Mouse (Mus musculus) lung, postnatal 0 days (tissue): Measurements from ENCODE around the gene Olfr314.

Source experiments
- CTCF ChIP-seq: IDR thresholded peaks from 2 replicates; pipeline ENCODE4 v1.5.1; 2016; ENCODE audit warnings: antibody characterized with exemption, mild to moderate bottlenecking
- EP300 ChIP-seq: IDR thresholded peaks from 2 replicates; pipeline ENCODE4 v1.6.1; 2016; ENCODE audit warnings: antibody characterized with exemption, mild to moderate bottlenecking, control low read depth

- TF ChIP-seq EP300: no peak
- no peak for TF ChIP-seq CTCF
These were observed 6.8 kb downstream of the Olfr314 start for GRCm38 (mm10) chr11:58789532-58789931.
